Mouse (Mus musculus): ENCODE data around the gene Dagla.

GRCm38 (mm10) chr19:10333545-10334252 is 29.0 kb upstream of the Dagla start:
- TF ChIP-seq CTCF (IDR thresholded peaks at IDR 0.05; ENCODE audit: low read depth) (peak; percentile 96), EP300 (IDR thresholded peaks at IDR 0.05; ENCODE audit: low read depth) (no peak)

All from heart, postnatal 0 days (tissue).